Mouse (Mus musculus): ENCODE measurements around the gene Vmn1r72. TPM values are rescaled to one million over a fixed set of nuclear protein-coding genes. Genes with fewer than 3 reads are reported as not detected.
"Not testable (repeated sequence)": the region's sequence is repeated elsewhere in the genome, so short reads cannot be mapped to it uniquely, and the experiment has no call there.

Gene Vmn1r72
- polyA plus RNA-seq (2015; fragmentation: Nextera tagmentation; extraction: Ambion mirVana) = not detected in 2 replicates

DNA sequence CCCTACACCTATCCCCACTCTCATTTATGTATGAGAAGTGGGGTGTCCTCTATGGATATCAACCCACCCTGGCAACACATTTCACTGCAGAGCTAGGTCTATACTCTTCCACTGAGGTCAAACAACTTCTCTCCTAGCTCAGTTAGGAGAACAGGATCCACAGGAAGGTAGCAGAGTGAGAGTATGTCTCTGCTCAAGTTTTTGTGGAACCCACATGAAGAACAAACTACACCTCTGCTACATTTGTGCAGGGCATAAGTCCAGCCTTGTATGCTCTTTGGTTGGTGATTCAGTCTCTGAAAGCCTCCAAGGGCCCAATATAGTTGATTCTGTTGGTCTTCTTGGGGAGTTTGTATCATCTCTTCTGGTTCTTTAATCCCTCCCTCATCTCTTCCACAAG lies at the start of gene Vmn1r72:
TSS of gene Vmn1r72 (minus strand) at position 101 of the 400 bp plus-strand sequence.
- not testable (repeated sequence) for ATAC-seq; H3K9me3 ChIP-seq (ENCODE audit: low read length); H3K4me3 ChIP-seq (ENCODE audit: low read depth, low read length); H3K9ac ChIP-seq (replicated peaks); H3K27me3 ChIP-seq (ENCODE audit: insufficient read depth, low read length); DNase-seq; H3K36me3 ChIP-seq (replicated peaks; ENCODE audit: insufficient read depth, low read length); H3K4me1 ChIP-seq (ENCODE audit: insufficient read depth); H3K4me2 ChIP-seq (ENCODE audit: low read depth, low read length); H3K27ac ChIP-seq (ENCODE audit: low read depth)

- DNase-seq; H3K27ac ChIP-seq (ENCODE audit: low read depth); H3K4me3 ChIP-seq (ENCODE audit: low read depth, low read length); H3K9ac ChIP-seq (replicated peaks); H3K27me3 ChIP-seq (ENCODE audit: insufficient read depth, low read length); H3K36me3 ChIP-seq (replicated peaks; ENCODE audit: insufficient read depth, low read length); H3K4me2 ChIP-seq (ENCODE audit: low read depth, low read length); H3K9me3 ChIP-seq (ENCODE audit: low read length); ATAC-seq; H3K4me1 ChIP-seq (ENCODE audit: insufficient read depth): not testable (repeated sequence)
- 8% methylated on average over 8 of the region's 8 CpGs for WGBS (ENCODE audit: insufficient replicate concordance)
- peak; percentile 22 for TF ChIP-seq CTCF (IDR thresholded peaks at IDR 0.05; ENCODE audit: low read depth)
Observed at GRCm38 (mm10) chr7:11617082-11617481, 62.9 kb downstream of the Vmn1r72 start.

Other genes starting within 250 kb of the Vmn1r72 start
- not detected in 2 replicates for gene Zscan4-ps2, start 165.8 kb downstream of the Vmn1r72 start, polyA plus RNA-seq (2015; fragmentation: Nextera tagmentation; extraction: Ambion mirVana)
- gene Zscan4-ps3, start 70.8 kb downstream of the Vmn1r72 start, polyA plus RNA-seq (2015; fragmentation: Nextera tagmentation; extraction: Ambion mirVana) = not detected in 2 replicates
- not detected in 2 replicates for gene Vmn1r73, start 50.1 kb upstream of the Vmn1r72 start, polyA plus RNA-seq (2015; fragmentation: Nextera tagmentation; extraction: Ambion mirVana)
- not detected in 2 replicates for gene Vmn1r74, start 153.8 kb upstream of the Vmn1r72 start, polyA plus RNA-seq (2015; fragmentation: Nextera tagmentation; extraction: Ambion mirVana)
- not detected in 2 replicates for gene Vmn1r75, start 194.5 kb upstream of the Vmn1r72 start, polyA plus RNA-seq (2015; fragmentation: Nextera tagmentation; extraction: Ambion mirVana)

All from liver, postnatal 0 days (tissue).